Mouse (Mus musculus): ENCODE measurements at regions not wholly inside any gene's neighbourhood (a gene's known extent, or its start where the extent isn't known, plus 50 kb on each side); places are given as distances from the start of the nearest gene placed in this dataset.

- peak; percentile 11 to 26 for DNase-seq (ENCODE audit: low spot score in 2 of 2)
Observed at GRCm38 (mm10) chrX:96019556-96019955, 62.8 kb upstream of the Las1l start.

- DNase-seq (ENCODE audit: low spot score in 2 of 2) = no peak
Observed at GRCm38 (mm10) chrX:96020407-96020806, 63.6 kb upstream of the Las1l start.

- no peak for DNase-seq (ENCODE audit: low spot score in 2 of 2)
Observed at GRCm38 (mm10) chrX:96025374-96025773, 68.6 kb upstream of the Las1l start.

GRCm38 (mm10) chrX:96025876-96026275 lies 69.1 kb upstream of the Las1l start:
- no peak for DNase-seq (ENCODE audit: low spot score in 2 of 2)

- no peak for DNase-seq (ENCODE audit: low spot score in 2 of 2)
Observed at GRCm38 (mm10) chrX:96031591-96031990, 64.3 kb upstream of the Msn start.

GRCm38 (mm10) chrX:96035307-96035706 lies 60.5 kb upstream of the Msn start:
- no peak for DNase-seq (ENCODE audit: low spot score in 2 of 2)

- no peak for DNase-seq (ENCODE audit: low spot score in 2 of 2)
Observed at GRCm38 (mm10) chrX:96042193-96042592, 53.6 kb upstream of the Msn start.
